Mouse (Mus musculus) gastrocnemius, postnatal 10 days (tissue): Measurements from ENCODE around the gene Tenm4. TPM values are rescaled to one million over a fixed set of nuclear protein-coding genes. Genes with fewer than 3 reads are reported as not detected.

Experiments
- DNase-seq: peaks from one replicate; pipeline ENCODE4 v3.0.0; 2021; ENCODE audit warnings: mixed read lengths
- total RNA-seq, 2 experiments: library from RNA; stranded (reverse); gene quantifications; 2 replicates each; pipeline ENCODE4 v1.2.3; 2021

Gene Tenm4
- total RNA-seq, 2 experiments from 2014 or later: 11.0 to 15.0 TPM

DNA sequence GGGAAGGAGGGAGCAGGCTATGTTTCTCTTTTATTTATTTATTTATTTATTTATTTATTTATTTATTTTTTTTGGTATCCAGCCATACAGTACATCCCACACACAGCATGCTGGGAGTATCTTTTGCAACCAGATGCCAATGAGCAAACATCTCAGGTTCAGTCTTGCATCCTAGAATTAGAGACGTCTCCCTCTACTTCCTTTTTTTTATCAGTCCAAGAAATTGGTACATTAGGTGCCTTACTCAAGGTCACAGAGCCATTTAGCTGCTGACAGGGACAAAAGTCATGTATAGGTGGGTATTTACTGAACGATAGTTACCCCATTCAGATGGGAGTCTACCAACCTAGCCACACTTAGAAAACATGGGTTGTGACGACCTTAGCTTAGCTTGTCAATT is 517.1 kb downstream of the Tenm4 start:
- no peak for DNase-seq

DNA sequence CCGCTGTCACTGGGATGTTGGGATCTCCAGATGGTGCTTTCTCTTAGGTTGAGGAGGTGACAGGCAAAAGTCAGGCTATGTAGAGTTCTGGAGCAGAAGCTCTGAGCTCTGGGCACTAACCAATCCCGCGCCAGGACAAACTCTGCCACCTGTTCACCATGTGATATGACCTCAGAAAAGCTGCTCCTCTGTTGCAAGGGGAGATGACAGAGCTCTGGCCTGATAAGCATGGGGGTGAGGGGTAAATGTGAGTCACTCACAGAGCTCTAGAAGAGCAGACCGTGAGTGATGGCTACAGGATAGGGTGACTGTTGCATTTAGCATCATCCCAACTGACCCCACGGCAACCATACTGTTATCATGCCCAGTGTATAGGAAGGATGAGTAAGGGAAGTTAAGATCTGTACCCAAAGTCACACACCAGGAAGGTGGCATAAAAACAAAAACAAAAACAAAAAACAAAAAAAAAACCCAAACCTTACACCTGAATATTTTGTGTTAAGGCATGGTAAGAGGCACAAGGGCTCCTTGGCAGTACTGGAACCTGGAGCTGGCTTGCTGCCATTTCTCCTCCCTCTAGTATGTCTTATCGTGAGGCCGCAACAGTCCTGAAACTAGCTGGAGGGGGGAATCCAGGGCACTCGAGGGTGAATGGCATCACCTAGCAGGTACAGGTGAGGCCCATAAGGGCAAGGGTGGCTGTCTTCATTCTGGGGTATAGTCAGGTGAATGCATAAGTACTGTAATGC is 530.2 kb downstream of the Tenm4 start:
- no peak for DNase-seq

DNA sequence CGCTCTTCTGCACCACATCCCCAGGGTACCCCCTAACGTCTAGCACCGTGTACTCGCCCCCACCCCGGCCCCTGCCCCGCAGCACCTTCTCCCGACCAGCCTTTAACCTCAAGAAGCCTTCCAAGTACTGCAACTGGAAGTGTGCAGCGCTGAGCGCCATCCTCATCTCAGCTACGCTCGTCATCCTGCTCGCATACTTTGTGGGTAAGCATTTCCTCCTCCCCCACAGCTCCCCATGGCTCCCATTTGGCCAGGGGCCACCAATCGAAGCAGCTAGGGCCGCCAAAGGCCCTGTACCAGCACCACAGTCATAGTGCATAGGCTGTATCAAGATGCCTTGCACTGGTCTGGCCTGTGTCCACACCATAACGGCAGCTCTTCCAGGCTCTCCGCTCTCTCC is 532.9 kb downstream of the Tenm4 start:
- DNase-seq: no peak

DNA sequence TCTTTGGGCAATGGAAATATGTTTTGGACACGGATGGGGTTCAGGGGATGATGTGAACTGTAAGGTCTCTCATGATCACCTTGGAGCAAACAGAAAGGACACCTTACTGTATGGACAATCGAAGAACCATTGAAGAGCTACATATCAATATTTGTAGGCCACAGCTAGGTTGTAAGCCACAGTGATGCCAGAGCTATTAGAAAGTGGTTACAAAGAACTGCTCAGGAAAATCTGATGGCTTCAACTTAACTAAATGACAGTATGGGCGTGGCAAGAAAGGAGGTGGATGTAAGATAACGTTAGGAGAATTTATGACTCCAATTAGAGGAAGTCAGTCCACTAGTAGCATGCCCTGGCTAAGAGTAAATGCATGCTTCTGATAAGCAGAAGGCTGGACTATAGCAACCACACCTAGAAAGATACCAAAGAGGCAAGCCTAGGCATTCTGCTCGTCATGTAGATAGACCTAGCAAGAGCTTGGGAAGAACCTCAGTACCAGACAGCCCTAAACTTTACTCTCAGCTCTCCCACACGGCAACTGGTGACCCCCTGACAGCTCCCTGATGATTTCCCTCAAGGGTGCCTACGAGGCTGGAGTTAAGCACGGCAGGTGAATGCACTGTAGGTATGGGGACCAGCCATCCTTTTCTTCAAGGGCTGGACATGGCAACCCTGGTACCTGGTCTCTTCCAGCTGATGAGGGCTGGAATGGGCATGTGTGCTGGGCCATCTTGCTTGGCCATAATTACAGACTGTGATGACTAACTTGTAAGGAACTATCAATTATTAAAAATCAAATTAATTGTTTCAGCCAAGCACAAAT is 534.5 kb downstream of the Tenm4 start:
- no peak for DNase-seq

DNA sequence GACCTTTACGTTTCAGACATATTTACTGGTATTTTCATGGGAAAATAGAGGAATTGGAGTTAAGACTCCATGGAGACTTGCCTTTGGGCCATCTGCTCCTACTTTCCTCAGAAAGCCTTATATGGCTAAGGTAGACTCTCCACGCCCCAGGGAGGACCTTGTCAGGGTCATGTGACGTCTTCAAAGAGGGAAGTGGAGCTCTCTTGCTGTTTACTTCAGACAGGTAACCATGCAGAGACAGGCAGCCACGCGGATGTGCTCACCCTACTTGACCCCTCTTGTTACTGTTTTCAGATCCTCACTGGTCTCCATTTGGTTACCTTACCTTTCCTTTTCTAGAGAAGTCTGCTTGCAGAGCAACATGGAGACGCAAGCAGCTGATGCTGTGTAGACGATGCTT is 535.5 kb downstream of the Tenm4 start:
- DNase-seq: no peak

DNA sequence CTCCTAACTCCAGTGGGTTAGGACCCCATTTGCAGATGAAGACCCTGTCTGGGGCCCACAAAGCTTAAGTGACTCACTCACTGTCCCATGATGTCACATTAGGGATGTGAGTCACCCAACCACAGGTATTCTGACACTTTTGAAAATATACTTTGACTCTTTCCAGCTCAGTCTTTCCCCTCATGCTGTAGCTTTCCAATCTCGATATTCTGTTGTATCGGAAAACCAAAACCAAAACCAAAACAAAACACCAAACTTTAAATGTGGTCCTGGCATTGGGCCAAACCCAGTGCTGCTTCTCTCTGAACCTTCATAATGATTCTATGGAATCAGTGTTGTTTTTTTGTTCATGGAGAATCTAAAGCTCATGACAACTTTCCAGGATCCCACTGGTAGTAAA is 536.1 kb downstream of the Tenm4 start:
- no peak for DNase-seq

DNA sequence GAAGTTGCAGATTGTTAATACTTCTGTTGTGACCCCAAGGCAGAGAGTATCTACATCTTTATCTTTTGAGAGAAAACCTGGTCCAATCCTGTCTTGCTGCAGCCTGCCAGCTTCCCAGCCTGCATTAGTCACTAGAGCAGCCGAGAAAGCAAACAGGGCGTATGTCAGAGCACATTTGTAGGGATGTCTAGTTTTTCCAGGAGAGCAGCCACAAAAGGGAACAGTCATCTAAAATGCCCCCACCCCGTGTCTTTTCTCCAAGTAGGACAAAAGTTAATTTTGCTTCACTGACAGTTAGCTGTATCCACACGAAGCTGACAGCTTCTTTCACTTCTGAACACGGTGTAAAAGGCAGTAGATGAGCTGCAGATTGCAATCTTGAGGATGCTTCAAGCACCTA is 537.0 kb downstream of the Tenm4 start:
- no peak for DNase-seq

DNA sequence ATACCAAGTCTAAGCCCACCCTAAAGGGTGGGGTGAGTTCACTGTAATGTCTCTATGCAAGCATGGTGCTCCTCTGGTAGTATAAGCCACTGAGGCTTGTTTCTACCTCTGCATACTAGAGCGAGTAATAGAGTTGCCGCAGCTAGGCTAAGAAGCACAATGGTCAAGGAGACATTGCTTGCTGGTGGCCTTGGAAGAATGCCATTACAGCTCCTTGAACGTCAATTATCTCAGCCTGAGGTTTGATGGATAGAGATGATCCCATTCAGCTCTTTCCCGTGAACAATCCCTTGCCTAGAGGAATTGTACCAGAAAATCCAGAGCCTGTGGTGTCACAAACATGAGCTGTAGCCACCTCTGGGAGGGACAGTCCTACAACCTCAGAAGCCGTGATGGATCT is 537.5 kb downstream of the Tenm4 start:
- DNase-seq: no peak

DNA sequence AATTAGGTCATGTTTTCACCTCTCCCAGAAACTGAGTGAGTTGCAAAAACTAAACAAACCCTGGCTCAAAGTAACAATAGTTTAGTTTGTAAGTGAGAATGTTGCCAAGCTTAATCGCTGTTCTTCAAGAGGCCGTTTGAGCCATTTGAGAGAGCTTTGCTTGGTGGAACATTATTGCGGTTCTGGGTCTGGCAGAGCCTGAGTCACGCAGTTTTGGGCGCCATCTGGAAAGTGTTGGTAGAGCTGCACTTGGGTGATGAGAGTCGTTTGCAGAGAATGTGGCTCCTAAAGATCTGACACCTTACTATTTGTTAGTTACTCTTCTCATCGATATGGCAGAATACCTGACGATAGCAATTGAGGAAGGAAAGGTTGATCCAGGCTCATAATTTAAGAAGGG is 537.9 kb downstream of the Tenm4 start:
- DNase-seq: no peak

DNA sequence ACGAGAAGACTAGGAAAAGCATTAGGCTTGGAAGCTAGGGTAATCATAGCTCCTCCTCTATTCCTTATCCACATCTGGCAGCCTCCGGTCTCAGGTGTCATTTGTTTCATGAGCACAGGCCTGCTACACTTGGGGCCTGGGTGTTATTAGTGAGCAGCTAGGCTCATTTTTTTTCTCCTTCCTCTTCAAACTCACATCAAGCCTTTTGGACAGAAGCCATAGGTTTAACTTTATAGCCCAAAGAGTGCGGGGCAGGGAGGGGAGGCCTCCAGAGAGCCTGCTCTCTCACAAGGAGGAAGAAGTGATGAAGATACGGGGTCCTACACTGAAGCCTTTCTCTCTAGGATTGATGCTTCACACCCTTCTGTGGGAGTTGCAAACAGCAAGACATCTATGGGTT is 538.8 kb downstream of the Tenm4 start:
- no peak for DNase-seq

DNA sequence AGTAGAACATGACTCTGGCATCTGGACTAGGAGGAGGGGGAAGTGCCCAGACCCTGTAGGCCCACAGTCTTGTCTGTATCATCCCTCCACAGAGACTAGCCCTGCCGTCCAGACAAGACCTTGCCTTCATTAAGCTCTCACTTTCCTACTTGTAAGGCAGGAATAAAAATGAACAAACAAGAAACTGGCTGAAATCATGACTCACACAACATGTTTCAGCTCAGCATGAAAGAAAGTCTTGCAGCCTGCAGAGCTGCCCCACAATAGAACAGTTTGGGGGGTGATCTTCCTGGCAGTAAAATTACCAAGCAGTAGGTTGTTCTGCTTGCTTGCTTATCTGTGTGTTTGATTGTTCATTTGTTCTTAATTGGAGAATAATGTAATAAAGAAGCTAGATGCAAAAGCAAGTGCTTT is 539.6 kb downstream of the Tenm4 start:
- DNase-seq: no peak

DNA sequence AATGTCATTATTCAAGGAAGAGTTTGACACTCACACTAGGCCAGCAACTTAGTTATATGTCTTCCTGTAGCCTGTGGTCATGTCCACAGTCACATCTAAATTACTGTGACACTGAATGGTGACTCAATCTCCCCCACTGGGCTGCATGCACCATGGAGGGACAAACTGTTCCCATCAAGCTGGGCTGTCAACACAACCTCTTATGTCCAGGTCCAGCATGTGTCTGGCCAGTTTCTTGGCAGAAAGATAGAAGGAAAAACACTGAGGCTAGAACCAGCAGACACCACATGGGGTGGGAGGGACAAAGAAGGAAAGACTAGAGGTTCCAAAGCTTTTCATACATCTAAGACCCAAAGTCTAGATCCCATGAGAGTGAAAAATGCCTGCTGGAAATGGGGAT is 541.8 kb downstream of the Tenm4 start:
- DNase-seq: no peak

DNA sequence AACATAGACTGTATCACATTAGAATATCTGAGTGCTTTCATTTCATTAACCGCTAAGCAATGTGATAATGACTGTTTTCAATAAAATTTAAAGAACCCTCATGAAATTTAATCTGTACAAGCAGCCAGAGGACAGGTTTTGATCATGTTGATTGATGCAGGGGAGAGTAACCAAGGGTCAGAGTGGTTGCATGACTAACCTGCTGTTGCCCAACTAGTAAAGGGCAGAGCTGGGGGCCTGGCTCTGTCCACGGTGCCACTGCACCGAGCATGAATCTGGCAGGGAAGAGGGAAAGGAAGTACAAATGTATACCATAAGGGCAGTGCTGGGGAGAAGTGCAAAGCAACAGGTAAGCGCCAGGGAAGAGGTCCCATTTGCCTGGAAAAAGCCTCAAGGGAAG is 545.9 kb downstream of the Tenm4 start:
- DNase-seq: no peak

DNA sequence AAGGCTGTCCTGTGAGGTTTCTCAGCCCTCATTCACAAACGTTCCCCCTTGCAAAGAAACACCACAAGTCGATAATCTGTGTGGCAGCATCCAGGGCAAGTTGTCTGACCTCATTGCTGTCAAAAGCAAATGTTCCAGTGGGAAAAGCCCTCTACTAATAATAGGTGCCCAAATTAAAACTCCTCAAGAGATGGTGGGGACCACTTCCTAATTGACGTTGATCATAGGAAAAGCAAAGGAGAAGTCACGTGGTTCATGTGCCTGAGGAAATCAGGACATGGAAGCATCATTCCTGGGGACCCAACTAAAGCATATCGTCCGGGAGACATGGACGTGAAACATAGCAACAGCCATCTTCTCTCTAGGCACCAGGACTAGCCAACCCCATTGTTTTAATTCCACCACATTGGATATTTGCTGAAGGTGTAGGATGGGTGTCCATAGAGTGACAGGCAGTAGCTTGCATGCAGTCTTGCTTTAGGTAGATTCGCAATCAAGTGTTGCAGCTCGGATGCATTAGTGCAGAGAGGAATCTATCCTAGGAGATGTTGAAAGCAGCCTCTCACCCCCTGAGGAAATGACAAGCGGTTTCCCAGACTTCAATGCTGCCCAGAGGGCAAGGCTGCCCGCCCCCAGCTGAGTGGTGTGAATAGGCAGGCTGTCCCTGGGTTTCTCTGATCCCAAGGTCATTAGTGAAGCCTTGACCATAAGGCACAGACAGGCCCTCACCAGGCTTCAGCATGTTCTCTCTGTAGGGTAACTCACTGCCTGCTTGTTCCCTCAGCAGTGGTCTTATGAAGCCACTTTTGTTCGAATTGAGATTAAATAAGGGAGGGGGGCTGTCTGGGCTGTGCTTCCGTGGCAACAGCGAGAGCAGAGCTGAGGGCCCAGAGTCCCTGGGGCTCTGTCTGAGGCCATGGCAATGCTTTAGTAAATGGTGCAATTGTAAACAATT is 547.4 kb downstream of the Tenm4 start:
- no peak for DNase-seq

DNA sequence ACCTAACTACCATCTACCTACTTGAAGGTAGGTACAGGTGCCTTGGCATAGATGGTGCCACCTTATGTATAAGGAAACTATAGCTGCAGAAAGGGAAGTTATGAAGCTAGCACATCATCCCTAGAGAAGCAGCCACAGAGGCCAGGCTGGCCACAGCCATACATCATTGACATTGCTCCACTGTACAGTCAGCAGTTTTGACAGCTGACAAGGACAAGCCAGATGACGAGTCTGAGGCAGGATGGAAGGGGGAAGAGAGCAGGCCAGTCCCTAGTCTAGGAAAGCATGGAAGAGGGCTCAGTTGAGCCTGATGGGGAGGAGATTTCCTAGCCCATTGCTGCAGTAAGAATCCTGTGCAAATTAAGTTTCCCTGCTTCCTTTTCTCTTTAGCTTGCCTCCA is 548.9 kb downstream of the Tenm4 start:
- no peak for DNase-seq

DNA sequence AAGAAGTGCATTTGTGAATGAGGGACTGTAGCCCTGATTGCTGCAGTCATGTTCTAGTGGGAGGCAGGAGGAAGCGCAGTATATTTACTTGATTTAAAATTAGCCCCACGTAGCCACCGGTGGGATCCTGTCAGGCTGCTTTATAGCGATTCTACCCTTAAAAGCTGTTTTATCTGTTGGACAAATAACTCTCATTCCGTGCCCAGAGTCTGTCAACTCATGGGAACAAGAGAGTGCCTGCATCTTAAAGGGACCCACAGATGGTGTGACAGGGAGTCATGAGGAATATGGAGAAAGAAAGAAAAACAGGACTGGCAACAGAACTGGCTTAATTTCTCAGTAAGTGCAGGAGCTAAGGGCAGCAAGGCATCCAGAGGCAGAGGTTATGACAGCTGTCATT is 549.4 kb downstream of the Tenm4 start:
- no peak for DNase-seq

DNA sequence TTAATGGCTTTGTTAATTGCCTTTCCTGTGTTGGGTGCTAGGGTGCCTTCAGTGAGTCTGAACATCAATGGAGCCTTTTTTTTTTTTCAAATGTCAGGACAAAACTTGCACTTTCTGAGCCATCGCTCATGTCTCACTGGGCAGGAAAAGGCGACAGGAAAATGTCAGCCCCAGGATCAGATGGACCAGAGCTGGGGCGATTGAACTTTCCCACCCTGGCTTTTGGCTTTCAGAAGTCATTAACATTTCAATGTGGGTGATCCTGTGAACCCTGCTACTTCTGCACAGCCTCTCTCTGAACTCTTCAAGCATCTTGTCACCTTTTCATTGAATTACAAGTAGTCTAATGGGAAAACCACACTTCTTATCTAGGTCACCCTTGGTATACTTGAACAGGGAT is 551.8 kb downstream of the Tenm4 start:
- no peak for DNase-seq

DNA sequence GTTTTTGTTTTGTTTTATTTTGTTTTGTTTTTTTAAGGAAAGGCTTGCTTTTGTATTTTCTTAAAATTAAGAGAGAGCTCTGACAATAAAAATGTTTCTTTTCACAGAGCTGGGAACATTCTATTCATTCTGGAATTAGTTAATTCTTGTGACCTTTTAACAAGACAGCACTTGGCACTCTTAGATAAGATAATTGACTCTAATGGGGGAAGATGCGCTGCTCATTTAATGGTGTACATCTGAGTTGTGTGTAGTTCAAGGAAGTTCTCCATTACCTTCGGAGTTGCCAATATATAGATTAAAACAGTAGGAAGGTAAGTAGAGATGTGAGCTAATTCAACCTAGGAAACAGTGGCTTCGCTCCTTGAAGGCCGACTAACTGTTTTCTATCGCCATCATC is 554.6 kb downstream of the Tenm4 start:
- DNase-seq: no peak

DNA sequence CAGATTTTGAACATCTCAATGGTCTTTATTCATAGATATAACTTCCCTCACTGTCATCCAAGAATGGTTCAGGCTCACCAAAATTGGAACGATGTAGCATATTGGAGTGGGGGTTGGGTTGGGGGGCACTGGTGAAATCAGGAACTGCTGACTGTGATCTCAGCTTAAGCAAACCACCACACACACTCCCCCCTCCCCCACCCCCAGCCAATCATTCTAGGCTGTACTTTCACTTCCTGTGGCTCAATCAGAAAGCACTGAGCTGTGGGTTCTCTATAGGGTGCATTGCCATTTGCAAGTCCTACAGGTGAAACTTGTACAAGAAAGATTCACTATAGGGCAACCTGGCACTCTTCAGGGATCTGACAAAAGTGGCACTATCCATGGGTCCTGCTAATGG is 559.3 kb downstream of the Tenm4 start:
- DNase-seq: no peak

DNA sequence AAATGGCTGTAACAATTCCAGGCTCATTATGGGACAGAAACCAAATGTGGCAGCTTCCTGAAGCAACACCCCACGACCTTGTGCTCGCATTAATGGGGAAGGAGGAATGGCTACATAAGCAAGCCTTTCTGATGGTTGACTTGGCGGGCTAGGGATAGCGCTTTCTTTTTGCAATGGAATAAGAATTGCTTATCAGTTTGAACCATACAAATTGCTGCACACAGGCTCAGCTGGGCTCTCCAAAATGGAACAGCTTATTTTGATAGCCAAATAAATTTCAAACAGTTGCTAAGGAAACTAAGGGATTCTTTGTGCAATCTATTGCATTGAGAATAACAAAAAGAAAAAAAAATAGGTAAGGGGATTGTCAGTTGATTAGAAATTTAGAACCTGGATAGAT is 560.9 kb downstream of the Tenm4 start:
- no peak for DNase-seq

DNA sequence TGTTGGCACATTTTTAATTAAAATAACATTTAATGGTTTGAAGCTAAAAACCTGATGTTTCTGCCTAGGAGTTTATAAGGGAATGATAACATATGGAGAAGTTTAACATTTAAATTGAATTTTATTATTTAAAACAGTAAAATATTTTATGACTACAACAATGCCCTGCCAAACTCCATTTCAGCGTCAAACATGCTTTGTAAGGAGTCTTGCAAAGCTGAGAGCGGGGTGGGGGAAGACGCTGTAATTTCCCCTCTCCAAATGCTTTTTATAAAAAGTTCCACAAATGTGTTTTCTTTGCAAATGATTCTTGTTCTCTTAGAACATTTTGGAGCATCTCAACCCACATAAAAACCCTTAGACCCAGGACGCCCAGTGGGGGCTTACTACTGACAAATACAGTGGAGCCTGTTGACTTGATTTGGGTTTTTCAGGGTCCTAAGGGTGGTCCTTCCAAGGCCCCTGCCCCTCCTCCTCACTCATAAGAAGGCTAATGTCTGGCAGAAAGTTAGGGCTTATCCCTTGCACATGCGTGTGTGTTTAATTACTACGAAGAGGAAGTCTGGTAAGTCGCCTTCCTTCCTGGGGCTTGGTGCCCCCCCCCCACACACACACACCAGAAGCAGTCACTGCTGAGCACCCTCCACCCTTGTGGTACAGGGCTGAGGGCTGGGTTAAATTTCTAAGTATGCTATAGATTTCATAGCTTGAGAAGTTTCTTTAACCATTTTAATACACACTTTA is 563.4 kb downstream of the Tenm4 start:
- no peak for DNase-seq

DNA sequence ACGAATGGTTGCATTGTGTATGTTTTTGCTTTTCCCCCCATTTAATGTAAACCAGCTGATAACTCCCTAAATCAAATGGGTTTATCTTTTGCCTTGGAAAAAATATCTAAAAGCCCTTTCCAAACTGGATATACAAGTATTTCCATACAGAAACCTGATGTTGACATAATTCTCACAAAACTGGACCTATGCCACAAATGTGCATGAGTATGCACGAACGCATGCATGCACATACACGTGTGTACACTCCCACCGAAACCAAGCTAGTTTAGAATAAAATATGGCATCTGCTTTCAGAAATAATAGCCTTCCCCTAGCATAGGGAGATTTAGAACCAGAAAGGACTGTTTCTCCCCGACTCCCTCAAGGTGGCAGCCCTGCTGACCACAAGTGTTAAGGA is 569.6 kb downstream of the Tenm4 start:
- DNase-seq: no peak
